Mouse (Mus musculus) frontal cortex, postnatal 14 days (tissue): ENCODE measurements at regions not wholly inside any gene's neighbourhood (a gene's known extent, or its start where the extent isn't known, plus 50 kb on each side); places are given as distances from the start of the nearest gene placed in this dataset.
"Not testable (repeated sequence)": the region's sequence is repeated elsewhere in the genome, so short reads cannot be mapped to it uniquely, and the experiment has no call there.

Source experiments
- DNase-seq, 2 experiments: peaks; one replicate each; pipeline ENCODE4 v3.0.0; 2022; ENCODE audit warnings: low spot score in 2 of 2

DNA sequence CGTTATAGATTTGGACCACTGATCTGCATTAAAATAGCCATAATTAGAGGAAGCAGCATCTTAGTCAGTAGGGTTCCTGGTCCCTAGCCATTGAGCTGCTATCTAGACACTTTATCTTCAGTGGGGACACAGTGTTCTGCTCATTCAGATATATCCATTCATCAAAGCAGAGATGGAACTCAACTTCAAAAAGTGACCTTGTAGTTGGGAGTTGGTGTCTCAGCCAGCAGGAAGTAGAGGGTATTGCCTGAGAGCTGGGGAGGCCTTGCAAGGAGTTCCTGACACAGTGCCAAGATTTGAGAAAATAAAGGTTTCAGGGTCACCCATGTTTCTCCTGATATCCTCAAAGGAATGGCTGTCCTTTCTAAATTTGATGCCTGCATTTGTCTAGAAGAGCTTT lies 304.7 kb upstream of the Shh start:
- DNase-seq, result no peak

DNA sequence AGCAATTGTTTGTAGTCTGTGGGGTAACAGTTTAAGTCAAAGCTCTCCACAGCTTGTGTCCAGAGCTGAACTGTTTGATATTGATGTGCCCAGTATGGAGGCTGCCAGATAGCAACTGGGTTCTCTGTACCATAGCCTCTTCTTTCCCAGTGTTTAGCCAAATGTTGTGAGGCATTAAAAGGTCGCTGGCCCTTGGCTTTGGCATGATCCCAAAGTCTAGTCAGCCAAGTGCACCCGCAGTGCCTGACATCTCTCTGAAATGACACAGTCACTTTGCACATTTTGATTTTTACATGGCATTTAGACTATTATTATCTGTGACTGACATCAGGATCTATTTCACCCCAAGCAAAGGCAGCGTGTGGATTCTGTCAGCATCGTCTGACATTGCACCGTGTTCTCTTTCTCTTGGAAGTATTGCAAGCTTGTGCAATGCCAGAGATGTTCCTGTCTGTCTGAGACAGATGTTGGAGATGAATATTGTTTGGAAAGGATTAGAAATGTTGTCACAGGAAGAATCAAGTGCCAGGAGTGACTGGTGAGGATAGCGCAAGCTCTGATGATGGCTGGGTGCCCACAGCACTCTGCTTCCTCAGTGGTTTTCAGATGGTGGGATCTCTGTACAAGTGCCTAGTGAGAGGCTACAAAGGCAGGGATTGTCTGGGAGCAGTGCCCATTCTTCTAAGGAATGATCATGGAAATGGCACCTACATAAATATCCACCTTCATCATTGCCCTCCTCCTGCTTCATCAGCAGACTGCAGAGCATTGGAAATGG lies 289.3 kb upstream of the Shh start:
- DNase-seq, result peak in 1 of 2 experiments; percentile 19

- not testable (repeated sequence) for DNase-seq
Measured at GRCm38 (mm10) chr5:28751821-28752220, 284.8 kb upstream of the Shh start.

DNA sequence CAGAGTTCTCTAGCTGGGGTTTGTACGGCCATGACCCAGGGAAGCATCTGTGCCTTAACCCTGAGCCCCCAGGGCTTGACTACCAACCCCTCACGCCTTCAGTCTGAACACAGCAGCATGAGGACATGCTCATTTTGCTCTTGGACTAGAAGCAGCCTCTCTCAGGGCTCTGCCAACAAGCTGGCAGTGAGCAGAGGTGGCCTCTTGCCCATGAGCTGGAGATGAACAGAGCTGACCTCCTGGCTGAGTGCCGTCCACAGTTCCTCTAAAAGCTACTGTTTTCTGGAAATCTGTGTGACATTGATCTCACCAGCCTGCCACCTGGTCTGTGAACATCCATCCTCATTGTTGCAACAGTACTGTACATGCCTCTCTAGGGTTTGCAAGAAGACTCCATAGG lies 267.7 kb upstream of the Shh start:
- DNase-seq, result peak in 1 of 2 experiments; percentile 6

GRCm38 (mm10) chr5:28722067-28722466 lies 255.0 kb upstream of the Shh start:
- DNase-seq, result no peak

- DNase-seq, result no peak
Measured at GRCm38 (mm10) chr5:28714978-28715377, 247.9 kb upstream of the Shh start.

DNA sequence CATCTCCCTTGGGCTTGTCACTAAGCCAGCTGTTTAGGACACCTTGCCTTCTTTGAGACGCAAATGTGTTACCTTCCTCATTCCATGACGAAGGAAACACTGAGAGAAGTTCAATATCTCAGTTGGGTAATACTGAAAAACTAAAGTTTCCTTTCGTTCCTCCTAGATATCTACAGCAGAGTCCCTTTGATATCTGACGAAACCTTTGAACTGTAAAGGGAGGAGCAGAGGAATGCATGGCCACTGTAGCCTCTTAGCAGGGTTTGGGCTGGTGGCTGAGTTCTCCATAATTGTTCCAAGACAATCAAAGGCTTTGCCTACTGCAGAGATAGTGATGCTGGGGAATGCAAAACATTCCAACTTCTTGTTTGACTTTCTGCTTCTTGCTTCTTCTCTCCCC lies 243.5 kb upstream of the Shh start:
- no peak for DNase-seq

DNA sequence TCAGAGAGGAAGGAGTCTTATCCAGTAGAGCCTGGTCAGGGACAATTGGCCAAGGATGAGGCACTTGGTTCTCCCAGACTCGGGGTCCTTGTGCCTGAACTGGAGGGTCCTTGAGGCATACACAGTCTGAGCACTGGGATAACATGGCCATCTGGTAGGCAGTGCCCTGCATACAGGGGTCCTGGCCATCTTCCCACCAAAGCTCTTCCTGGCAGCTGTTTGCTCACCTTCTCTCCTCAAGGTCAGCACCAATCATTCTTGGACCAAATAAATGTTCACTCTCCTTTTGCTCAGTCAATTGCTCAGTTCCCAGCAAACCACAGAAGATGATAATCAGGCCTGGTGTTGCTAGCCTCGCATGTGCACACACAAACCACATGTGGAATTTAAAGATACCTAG lies 242.6 kb upstream of the Shh start:
- DNase-seq, result no peak

GRCm38 (mm10) chr5:28704359-28704758 lies 237.3 kb upstream of the Shh start:
- peak in 1 of 2 experiments; percentile 7 for DNase-seq

DNA sequence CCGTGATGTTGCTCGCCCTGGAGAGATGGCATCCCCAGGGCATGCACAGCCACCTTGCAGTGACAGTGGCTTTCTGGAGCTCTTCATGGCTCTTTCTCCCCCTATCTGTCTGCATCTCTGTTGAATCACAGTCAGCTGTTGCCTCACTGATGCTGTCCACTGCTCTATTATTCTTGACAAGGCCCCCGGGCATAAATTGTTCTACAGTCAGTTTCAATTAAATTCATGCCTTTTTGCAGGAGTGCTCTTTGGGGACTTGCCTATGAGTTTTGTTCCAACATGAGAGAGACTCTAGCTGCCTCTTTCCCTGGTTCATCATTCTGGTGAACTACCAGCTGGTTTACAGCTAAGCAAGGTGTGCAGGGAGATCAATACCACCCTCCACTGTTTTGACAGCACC lies 229.9 kb upstream of the Shh start:
- DNase-seq, result no peak

DNA sequence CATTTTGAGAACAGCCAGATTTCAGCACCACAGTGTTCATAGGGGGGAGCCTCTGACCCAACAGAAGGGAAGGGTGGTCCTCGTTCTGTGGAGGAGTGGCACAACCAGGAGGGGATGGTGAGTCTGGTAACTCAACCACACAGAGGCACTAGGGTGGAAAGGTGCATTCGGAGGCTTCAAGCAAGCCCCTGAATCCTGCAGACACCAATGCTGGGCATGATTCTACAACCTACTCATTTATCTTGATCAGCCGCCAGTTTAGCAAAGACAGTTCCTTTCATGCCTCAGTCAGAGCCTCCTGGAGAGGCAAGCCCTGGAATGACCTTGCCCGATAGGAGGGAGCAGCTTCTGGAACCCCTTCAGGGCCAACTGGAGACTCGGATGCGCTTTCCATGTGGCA lies 223.1 kb upstream of the Shh start:
- no peak for DNase-seq

DNA sequence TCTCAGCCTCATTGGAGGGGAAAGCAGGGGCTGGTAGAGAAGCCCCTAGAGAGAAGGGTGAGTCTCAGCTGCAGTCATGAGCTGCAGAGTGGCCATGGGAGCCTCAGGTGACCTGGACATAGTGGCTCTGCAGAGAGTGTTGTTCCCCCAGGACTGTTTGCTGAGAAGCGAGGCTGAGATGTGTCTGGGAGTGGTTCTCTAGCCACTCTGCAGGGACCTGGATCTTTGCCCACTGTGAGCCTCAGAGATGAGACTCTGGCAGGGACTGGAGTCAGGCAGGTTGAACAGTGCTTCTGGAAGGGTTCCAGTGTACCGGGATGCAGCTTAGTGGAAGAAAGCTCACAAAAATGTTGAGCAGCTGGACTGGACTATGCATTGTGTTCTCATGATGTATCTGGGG lies 222.6 kb upstream of the Shh start:
- no peak for DNase-seq

GRCm38 (mm10) chr5:28689136-28689535 lies 222.1 kb upstream of the Shh start:
- no peak for DNase-seq

- no peak for DNase-seq
Measured at GRCm38 (mm10) chr5:28682821-28683220, 215.8 kb upstream of the Shh start.

GRCm38 (mm10) chr5:28680311-28680710 lies 213.3 kb upstream of the Shh start:
- DNase-seq, result no peak

- no peak for DNase-seq
Measured at GRCm38 (mm10) chr5:28679761-28680160, 212.7 kb upstream of the Shh start.

- no peak for DNase-seq
Measured at GRCm38 (mm10) chr5:28630186-28630585, 163.1 kb upstream of the Shh start.

DNA sequence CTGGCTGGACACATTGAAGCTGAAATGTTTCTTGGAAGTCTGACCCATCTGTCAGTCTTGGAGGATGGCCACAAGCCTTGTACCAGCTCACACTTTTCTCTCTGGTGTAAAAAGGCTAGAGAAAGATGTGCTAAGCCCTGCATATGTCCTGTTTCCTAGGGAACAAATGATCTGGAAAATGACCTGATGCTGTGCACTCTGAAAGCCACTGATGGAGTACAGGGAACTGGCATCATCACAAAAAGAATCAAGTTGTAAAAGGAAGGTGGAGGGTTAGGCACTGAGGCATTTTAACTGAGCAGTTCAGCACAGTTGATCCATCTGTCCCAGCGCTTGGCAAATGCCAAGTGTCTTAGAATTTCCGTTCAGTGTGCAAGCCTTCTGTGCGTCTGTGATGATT lies 144.8 kb upstream of the Shh start:
- DNase-seq, result no peak

GRCm38 (mm10) chr5:28596537-28597314 lies 129.7 kb upstream of the Shh start:
- DNase-seq, result no peak

DNA sequence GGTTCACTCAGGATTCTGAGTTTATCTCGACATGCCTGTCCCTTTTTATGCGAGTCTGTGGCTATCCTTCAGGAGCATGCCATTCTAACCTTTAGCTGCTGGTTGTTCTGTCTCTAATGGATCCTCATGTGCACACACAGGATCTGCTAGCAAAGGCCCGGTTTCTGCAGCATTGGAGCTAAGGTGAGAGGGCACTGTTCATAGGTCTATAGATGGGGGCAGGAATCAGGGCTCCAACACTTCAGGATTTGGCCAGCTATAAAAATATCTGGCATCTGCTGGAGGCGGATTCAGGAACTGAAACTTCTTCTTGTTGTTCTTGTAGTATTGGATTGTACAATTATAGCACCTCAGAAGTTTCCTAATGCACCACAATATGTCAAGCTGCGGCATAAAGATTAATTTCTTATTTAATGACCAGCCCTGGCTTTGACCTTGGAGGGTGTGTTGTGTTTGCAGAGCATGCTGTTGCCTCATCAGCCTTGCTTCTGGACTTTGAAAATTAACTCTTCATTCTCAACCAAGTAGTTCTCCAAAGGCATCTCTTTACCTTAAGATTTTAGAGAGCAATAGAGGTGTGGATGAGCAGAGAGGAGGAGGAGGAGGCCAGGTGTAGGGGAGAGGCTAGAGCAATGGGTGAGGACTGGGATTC lies 104.4 kb upstream of the Shh start:
- no peak for DNase-seq

DNA sequence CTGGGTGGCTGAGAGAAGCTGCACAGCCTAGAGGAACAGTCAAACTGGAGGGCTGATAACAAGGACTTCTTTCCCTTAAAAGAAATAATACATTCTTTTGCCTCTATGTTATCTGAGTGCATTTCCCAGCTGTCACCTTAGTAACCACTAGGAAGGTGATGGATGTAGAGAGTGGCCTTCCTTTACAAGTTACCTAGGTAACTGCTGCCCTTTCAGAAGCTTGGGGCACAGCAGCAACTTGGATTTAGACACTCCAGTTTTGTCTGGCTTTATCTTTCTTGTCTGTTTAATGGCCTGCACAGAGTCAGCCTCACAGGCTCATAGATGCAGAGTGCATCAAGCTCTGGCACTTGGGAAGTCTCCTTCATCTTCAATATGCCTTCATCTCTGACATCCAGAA lies 101.4 kb upstream of the Shh start:
- no peak for DNase-seq

- no peak for DNase-seq
Measured at GRCm38 (mm10) chr5:28567341-28567905, 100.4 kb upstream of the Shh start.
